Mouse (Mus musculus) central nervous system, embryonic 11.5 days (tissue): Measurements from ENCODE around the gene Ptdss2. TPM values are rescaled to one million over a fixed set of nuclear protein-coding genes. Genes with fewer than 3 reads are reported as not detected.

Experiments
- polyA plus RNA-seq: library from polyadenylated mRNA; depleted of rRNA; stranded (reverse); fragments of >200 nt; gene quantifications from 2 replicates; pipeline ENCODE4 v1.2.3, GENCODE M21; 2012; rRNA removed

The Ptdss2 gene
- 55.5 and 61.6 TPM in 2 replicates for polyA plus RNA-seq

DNA sequence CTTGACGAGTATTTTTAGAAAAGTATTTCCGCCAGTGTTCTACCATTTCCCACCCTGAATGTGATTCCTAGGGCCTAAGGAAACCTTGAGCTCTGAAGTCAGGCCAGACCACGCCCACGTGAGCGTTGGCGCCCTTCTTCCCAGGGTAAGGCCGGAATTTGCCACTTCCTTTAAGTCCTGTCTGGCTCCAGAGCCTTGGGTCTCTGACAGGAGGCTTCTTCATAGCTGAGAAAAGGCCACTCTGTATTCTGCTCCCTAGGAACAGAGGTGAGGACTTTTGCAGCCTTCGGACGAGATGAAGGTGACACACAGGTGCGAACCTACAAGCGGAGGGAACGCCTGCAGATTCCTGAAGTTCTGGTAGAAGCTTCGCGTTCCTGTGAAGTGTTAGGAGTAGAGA lies at the start of gene Ptdss2:
Gene Ptdss2, plus strand, starts transcription at position 138 of the 400 bp plus-strand sequence.

GRCm38 (mm10) chr7:141077841-141078240 lies 44.3 kb upstream of the Ptdss2 start, which contains the start of gene Pkp3:
Pkp3 (plus strand) TSS chr7:141078218.

GRCm38 (mm10) chr7:141099911-141100691 lies 22.1 kb upstream of the Ptdss2 start, which contains the start of gene Sigirr:
Sigirr (minus strand) TSS chr7:141100572.

GRCm38 (mm10) chr7:141117636-141118035 lies 4.5 kb upstream of the Ptdss2 start, which contains the start of gene Ano9:
Ano9 (minus strand) TSS chr7:141117806.

GRCm38 (mm10) chr7:141172116-141173006 lies 50.2 kb downstream of the Ptdss2 start, which contains the start of gene Rnh1:
Rnh1 (minus strand) TSS chr7:141172857.

DNA sequence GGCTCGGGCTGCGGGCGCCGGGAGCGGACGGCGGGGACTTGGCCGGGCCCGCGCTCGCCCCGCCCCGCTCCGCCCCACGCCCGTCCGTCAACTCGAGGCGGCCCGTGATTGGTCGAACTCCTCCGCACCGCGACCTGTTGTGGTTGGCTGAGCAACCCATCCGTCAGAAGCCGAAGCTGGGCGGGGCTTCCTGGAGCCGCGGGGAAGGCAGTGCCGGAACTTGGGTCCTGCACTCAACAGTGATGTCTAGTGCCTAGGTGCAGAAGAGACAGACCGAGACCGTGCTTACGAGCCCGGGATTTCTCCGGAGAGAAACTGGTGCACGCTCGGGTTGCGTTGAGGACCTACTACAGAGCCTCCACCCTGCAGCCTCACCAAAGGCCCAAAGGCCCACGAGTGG lies 71.8 kb downstream of the Ptdss2 start, which contains the start of the genes Hras and Lrrc56:
Gene Hras, minus strand, starts transcription at position 58 of the 400 bp plus-strand sequence.
Gene Lrrc56, plus strand, starts transcription at position 210 of the 400 bp plus-strand sequence.

Other genes with a start within 250 kb of the Ptdss2 start
- 167 and 206 TPM in 2 replicates for gene Psmd13, start 240.4 kb upstream of the Ptdss2 start, polyA plus RNA-seq
- gene Sirt3, start 240.1 kb upstream of the Ptdss2 start, polyA plus RNA-seq = 22.4 and 26.1 TPM in 2 replicates
- gene Cox8b, start 221.9 kb upstream of the Ptdss2 start, polyA plus RNA-seq = 0.50 and 1.3 TPM in 2 replicates
- gene Nlrp6, start 201.5 kb upstream of the Ptdss2 start, polyA plus RNA-seq = 0.17 and 0.53 TPM in 2 replicates
- 15.3 and 24.6 TPM in 2 replicates for gene Pgghg, start 181.0 kb upstream of the Ptdss2 start, polyA plus RNA-seq
- 0.88 and 2.0 TPM in 2 replicates for gene Ifitm5, start 172.1 kb upstream of the Ptdss2 start, polyA plus RNA-seq
- not detected in 2 replicates for gene Gm45717, start 166.4 kb upstream of the Ptdss2 start, polyA plus RNA-seq
- gene Ifitm2, start 166.4 kb upstream of the Ptdss2 start, polyA plus RNA-seq = 87.0 and 380 TPM in 2 replicates
- 12.4 and 30.5 TPM in 2 replicates for gene Ifitm1, start 155.2 kb upstream of the Ptdss2 start, polyA plus RNA-seq
- gene Ifitm3, start 111.6 kb upstream of the Ptdss2 start, polyA plus RNA-seq = 5.5 and 20.2 TPM in 2 replicates
- gene Ifitm6, start 104.5 kb upstream of the Ptdss2 start, polyA plus RNA-seq = 0.35 and 0.38 TPM in 2 replicates
- not detected in 2 replicates for gene Gm17387, start 93.3 kb upstream of the Ptdss2 start, polyA plus RNA-seq
- gene B4galnt4, start 61.3 kb upstream of the Ptdss2 start, polyA plus RNA-seq = 68.2 and 109 TPM in 2 replicates
- 1.5 and 2.1 TPM in 2 replicates for gene Pkp3, start 44.2 kb upstream of the Ptdss2 start, polyA plus RNA-seq
- gene Sigirr, start 21.8 kb upstream of the Ptdss2 start, polyA plus RNA-seq = 2.3 and 2.7 TPM in 2 replicates
- gene Ano9, start 4.6 kb upstream of the Ptdss2 start, polyA plus RNA-seq = 0.52 and 0.88 TPM in 2 replicates
- gene Rnh1, start 50.5 kb downstream of the Ptdss2 start, polyA plus RNA-seq = 44.5 and 71.8 TPM in 2 replicates
- 97.5 and 134 TPM in 2 replicates for gene Hras, start 71.6 kb downstream of the Ptdss2 start, polyA plus RNA-seq
- 15.4 and 17.1 TPM in 2 replicates for gene Lrrc56, start 71.8 kb downstream of the Ptdss2 start, polyA plus RNA-seq
- gene Lmntd2, start 91.7 kb downstream of the Ptdss2 start, polyA plus RNA-seq = 8.6 and 10.9 TPM in 2 replicates
- 38.0 and 43.8 TPM in 2 replicates for gene Rassf7, start 93.5 kb downstream of the Ptdss2 start, polyA plus RNA-seq
- gene Phrf1, start 106.4 kb downstream of the Ptdss2 start, polyA plus RNA-seq = 45.8 and 52.9 TPM in 2 replicates
- 0.49 and 0.77 TPM in 2 replicates for gene Irf7, start 144.1 kb downstream of the Ptdss2 start, polyA plus RNA-seq
- gene Cdhr5, start 154.4 kb downstream of the Ptdss2 start, polyA plus RNA-seq = 0.02 and 0.16 TPM in 2 replicates
- gene Sct, start 156.8 kb downstream of the Ptdss2 start, polyA plus RNA-seq = 0.28 and 4.1 TPM in 2 replicates
- gene Drd4, start 169.6 kb downstream of the Ptdss2 start, polyA plus RNA-seq = 0.56 and 1.6 TPM in 2 replicates
- gene Deaf1, start 205.3 kb downstream of the Ptdss2 start, polyA plus RNA-seq = 45.2 and 61.7 TPM in 2 replicates
- 44.9 and 57.3 TPM in 2 replicates for gene Tmem80, start 205.4 kb downstream of the Ptdss2 start, polyA plus RNA-seq
- gene Eps8l2, start 216.5 kb downstream of the Ptdss2 start, polyA plus RNA-seq = 2.7 and 3.8 TPM in 2 replicates